Mouse (Mus musculus) T-cell, adult 66 days (primary cell): Measurements from ENCODE around the gene Hist2h2ac. TPM values are rescaled to one million over a fixed set of nuclear protein-coding genes. Genes with fewer than 3 reads are reported as not detected.

Experiments
- total RNA-seq, 2 experiments: library from RNA; stranded (reverse); gene quantifications; 3 replicates in 1 of 2; 4 replicates in 1 of 2; pipeline ENCODE4 v1.2.4; 2023

Gene Hist2h2ac
- 10 to 100 TPM; 68.9 to 78.6 TPM for total RNA-seq

GRCm38 (mm10) chr3:96220765-96221639 is at the start of gene Hist2h2ac, which contains the start of gene Hist2h2be:
Gene Hist2h2ac (minus strand): TSS chr3:96220880.
Gene Hist2h2be (plus strand): TSS chr3:96221119.

DNA sequence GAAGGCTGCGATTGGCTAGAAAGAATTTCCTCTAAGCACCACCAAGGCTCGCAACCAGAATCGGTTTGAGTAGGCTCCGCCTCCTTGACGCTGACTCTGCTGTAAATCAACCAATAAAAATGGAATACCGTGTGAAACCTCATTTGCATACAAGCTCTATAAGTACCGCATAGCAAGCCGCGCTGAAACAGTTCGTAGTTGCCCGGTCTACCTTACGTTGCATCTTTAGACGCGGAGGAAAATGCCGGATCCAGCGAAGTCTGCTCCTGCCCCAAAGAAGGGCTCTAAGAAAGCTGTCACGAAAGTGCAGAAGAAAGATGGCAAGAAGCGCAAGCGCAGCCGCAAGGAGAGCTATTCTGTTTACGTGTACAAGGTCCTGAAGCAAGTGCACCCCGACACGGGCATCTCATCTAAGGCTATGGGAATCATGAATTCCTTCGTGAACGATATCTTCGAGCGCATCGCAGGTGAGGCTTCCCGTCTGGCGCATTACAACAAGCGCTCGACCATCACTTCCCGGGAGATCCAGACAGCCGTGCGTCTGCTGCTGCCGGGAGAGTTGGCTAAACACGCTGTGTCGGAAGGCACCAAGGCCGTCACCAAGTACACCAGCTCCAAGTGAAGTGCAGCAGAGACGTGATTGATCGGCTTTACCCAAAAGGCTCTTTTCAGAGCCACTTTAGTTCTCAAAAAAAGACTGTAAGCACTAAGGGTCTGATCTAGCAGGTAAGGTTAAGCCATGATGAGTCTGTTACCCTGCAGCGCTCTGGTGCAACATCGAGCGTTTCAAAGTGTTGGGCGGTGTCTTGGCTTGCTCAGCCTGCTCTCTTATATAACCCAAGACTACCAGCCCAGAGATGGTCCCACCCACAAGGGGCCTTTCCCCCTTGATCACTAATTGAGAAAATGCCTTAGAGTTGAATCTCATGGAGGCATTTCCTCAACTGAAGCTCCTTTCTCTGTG is 49.1 kb upstream of the Hist2h2ac start, which contains the start of gene Hist2h2bb:
TSS of gene Hist2h2bb (plus strand) at position 242 of the 964 bp plus-strand sequence.

DNA sequence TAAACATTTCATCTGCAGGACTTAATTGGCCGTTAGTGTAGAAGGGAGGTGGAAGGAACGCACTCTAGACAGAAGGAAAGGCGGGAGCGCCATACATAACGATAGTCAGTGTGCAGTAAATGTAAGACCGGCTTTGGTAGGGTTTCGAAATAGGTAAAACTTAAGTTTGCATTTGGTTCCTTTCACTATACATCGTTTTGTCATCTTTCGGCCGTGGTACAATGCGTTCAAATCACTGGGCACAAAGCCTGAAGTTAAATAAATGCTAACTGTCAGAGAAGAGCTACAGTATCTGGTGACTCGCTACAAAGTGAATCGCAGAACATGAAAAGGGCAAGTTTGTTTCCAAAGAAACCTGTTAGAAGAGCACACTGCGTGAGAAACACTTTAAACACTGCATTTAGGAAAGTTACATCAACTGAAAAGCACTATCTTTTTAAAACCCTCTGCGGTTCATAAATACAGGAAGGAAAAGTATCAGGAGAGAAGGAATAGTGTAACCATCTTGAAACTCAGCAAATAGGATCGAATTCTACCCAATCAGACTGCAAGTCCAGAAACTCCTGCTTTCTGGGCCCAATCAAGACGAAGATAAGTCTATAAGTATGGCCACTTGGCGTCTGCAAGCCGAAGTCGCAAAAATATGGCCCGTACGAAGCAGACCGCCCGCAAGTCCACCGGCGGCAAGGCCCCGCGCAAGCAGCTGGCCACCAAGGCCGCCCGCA is 47.5 kb upstream of the Hist2h2ac start, which contains the start of gene Hist2h3b:
TSS of gene Hist2h3b (plus strand) at position 604 of the 725 bp plus-strand sequence.

GRCm38 (mm10) chr3:96262979-96263550 is 42.4 kb upstream of the Hist2h2ac start, which contains the start of gene Hist2h4:
Gene Hist2h4 (minus strand): TSS chr3:96263311.

GRCm38 (mm10) chr3:96246427-96246856 is 25.8 kb upstream of the Hist2h2ac start, which contains the start of gene Hist2h3c1:
Gene Hist2h3c1 (plus strand): TSS chr3:96246685.

DNA sequence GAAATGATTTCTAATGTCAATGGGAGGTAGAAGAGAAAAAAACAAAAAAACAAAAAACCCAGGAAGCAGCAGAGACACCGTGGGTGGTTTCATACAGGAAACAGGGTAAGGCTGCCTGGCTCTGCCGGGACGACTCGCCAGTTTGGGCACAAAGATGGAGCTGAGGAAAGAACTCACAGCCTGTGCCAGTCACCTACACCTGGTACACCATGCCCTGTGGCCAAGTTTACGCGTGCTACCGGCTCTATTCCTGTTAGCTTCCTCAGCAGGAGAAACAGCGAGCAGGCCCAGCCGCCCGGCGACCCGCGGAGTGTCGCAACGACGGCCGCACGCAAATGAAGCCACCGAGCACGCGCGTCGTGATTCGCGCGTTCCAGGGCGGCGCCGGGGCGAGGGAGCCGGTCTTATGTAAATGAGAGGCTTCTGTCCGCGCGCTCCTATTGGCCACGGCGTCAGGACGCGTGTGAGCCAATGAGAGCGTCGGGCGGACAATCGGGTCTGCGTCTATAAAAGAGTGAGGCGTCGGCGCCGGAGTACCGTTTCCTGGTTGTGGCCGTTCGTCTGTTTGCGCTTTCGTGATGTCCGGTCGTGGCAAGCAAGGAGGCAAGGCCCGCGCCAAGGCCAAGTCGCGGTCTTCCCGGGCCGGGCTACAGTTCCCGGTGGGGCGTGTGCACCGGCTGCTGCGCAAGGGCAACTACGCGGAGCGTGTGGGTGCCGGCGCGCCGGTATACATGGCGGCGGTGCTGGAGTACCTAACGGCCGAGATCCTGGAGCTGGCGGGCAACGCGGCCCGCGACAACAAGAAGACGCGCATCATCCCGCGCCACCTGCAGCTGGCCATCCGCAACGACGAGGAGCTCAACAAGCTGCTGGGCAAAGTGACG is 24.6 kb upstream of the Hist2h2ac start, which contains the start of gene Hist2h2aa1:
TSS of gene Hist2h2aa1 (plus strand) at position 495 of the 884 bp plus-strand sequence.

DNA sequence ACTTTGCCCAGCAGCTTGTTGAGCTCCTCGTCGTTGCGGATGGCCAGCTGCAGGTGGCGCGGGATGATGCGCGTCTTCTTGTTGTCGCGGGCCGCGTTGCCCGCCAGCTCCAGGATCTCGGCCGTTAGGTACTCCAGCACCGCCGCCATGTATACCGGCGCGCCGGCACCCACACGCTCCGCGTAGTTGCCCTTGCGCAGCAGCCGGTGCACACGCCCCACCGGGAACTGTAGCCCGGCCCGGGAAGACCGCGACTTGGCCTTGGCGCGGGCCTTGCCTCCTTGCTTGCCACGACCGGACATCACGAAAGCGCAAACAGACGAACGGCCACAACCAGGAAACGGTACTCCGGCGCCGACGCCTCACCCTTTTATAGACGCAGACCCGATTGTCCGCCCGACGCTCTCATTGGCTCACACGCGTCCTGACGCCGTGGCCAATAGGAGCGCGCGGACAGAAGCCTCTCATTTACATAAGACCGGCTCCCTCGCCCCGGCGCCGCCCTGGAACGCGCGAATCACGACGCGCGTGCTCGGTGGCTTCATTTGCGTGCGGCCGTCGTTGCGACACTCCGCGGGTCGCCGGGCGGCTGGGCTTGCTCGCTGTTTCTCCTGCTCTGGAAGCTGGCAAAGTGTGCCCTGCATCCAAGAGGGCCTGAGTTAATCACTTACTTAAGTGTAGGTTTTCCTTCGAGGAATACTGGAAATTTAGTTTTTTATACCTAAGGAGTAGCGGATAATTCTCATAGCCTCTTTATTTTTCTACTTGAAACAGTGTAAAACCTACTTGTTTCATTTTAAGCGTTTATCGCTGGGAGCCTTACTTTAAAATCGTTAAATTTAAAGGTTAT is 19.5 kb upstream of the Hist2h2ac start, which contains the start of gene Hist2h2aa2:
TSS of gene Hist2h2aa2 (minus strand) at position 328 of the 850 bp plus-strand sequence.

GRCm38 (mm10) chr3:96238954-96239793 is 18.5 kb upstream of the Hist2h2ac start, which contains the start of gene Hist2h3c2:
Gene Hist2h3c2 (minus strand): TSS chr3:96239127.

GRCm38 (mm10) chr3:96219661-96220130 is 984 bp downstream of the Hist2h2ac start, which contains the start of the genes Bola1 and Hist2h2ab:
Gene Bola1 (minus strand): TSS chr3:96219709.
Gene Hist2h2ab (plus strand): TSS chr3:96219865.

GRCm38 (mm10) chr3:96180727-96181477 is 39.8 kb downstream of the Hist2h2ac start, which contains the start of gene Sv2a:
Gene Sv2a (plus strand): TSS chr3:96181151.

DNA sequence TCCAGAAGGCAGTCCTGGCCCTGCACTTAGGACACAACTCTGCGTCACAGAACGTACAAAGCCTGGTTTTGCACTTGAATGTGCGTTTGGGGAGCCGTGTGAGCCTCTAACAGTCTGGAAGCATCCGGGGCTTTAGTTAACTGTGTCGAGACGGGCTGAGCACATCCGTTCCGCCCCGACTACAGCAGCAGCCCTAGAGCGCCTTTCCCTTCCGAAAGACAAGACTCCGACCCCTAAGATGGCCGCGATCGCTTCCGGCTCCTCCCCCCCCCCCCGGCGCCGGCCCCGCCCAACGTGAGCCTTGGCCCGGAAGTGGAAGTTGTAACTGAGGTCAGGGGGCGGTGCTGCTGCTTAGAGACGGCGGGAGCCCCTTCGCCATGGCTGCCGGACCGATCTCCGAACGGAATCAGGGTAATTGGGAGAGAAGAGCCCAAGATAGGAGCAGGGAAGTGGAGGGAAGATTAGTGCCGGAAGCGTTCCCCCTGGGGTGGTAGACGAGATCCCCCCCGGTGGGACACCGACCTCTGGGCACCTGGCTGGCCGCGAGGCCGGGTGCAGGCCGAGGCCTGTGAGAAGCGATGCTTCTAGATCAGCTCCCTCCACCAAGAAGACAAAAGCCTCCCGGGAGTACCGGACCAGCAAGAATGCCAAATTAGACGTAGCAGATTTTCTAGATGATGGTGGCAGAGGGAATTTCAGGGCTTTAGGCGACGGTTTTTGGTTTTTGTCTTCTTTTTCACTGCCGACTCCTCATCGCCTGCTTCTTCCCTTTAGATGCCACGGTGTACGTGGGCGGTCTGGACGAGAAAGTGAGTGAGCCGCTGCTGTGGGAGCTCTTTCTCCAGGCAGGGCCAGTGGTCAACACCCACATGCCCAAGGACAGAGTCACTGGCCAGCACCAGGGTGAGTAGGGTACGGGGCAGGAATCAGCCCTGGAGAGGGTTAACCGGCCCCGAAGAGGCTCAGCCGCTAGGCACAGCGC is 48.2 kb downstream of the Hist2h2ac start, which contains the start of gene Sf3b4:
TSS of gene Sf3b4 (plus strand) at position 136 of the 982 bp plus-strand sequence.

